Mouse (Mus musculus) midbrain, embryonic 11.5 days (tissue): ENCODE measurements around the gene Car2. TPM values are rescaled to one million over a fixed set of nuclear protein-coding genes. Genes with fewer than 3 reads are reported as not detected.

Experiments used
- ATAC-seq: fragments of 200-750 bp; cut with Nextera tagmentation; 2 replicates; pipeline ENCODE4 v1.8.0; 2017; ENCODE audit warnings: moderate TSS enrichment, moderate library complexity; ENCODE audit not compliant: low FRiP score
- DNase-seq: peaks from one replicate; pipeline ENCODE4 v3.0.0; 2015; ENCODE audit warnings: low spot score; ENCODE audit errors: missing footprints
- H3K27ac ChIP-seq: fragments of 300-500 bp; sonication (generic); 2 replicates; pipeline ENCODE4 v1.5.1; 2014; ENCODE audit warnings: low read depth, low read length
- H3K27me3 ChIP-seq: fragments of 300-500 bp; sonication (generic); 2 replicates; pipeline ENCODE4 v1.6.1; 2014; ENCODE audit warnings: mild to moderate bottlenecking, low read length, moderate library complexity, mixed read lengths; ENCODE audit not compliant: control insufficient read depth, insufficient read depth
- H3K36me3 ChIP-seq: fragments of 300-500 bp; sonication (generic); 2 replicates; pipeline ENCODE4 v1.6.1; 2014; ENCODE audit warnings: mild to moderate bottlenecking, low read length, moderate library complexity, mixed read lengths; ENCODE audit not compliant: control insufficient read depth, insufficient read depth
- H3K4me1 ChIP-seq: fragments of 300-500 bp; sonication (generic); 2 replicates; pipeline ENCODE4 v1.6.1; 2014; ENCODE audit warnings: low read length; ENCODE audit not compliant: control insufficient read depth, insufficient read depth
- H3K4me2 ChIP-seq: fragments of 300-500 bp; sonication (generic); 2 replicates; pipeline ENCODE4 v1.6.1; 2014; ENCODE audit warnings: mild to moderate bottlenecking, moderate library complexity
- H3K4me3 ChIP-seq: fragments of 300-500 bp; sonication (generic); 2 replicates; pipeline ENCODE4 v1.5.1; 2014; ENCODE audit warnings: low read depth, low read length
- H3K9ac ChIP-seq: fragments of 300-500 bp; sonication (generic); 2 replicates; pipeline ENCODE4 v1.6.1; 2014; ENCODE audit warnings: low read length
- H3K9me3 ChIP-seq: fragments of 300-500 bp; sonication (generic); 2 replicates; pipeline ENCODE4 v1.6.1; 2016; ENCODE audit warnings: low read length; ENCODE audit not compliant: control insufficient read depth
- WGBS: fragments of 180-500 bp; shearing (Covaris S2); extraction: QIAGEN DNeasy Blood & Tissue Kit; methylation state at CpG from one replicate; pipeline ENCODE4 v1.1.7; 2014; 5-methylcytosine and 5-hydroxymethylcytosine counted together
- polyA plus RNA-seq: library from polyadenylated mRNA; unstranded; fragments of >200 nt; fragmentation: Nextera tagmentation; extraction: Ambion mirVana; gene quantifications from 2 replicates; pipeline ENCODE4 v1.2.1, GENCODE M21; 2014

The Car2 gene
- polyA plus RNA-seq, 1 experiment from 2014 or later, result 108 TPM

GRCm38 (mm10) chr3:14887134-14887666 is 1.1 kb downstream of the Car2 start:
- 40% methylated on average over 11 of the region's 11 CpGs for WGBS
- Histone ChIP-seq H3K9me3 (no peaks in the 10 kb centered on the region), H3K9ac (no peak overlapping the region; the same call in 1 of the 2 replicates), H3K27ac (no peak overlapping the region), H3K4me2 (peak overlapping the region; percentile 81), H3K36me3 (no peaks in the 10 kb centered on the region), H3K4me1 (no peaks in the 10 kb centered on the region), H3K27me3 (peaks cover 9% of the 10 kb centered on the region; the same call in 1 of the 2 replicates), H3K4me3 (peak overlapping the region; percentile 70)
- DNase-seq, result peak; percentile 87
- ATAC-seq, result no peak

GRCm38 (mm10) chr3:14887686-14888295 is 1.7 kb downstream of the Car2 start:
- no peak for ATAC-seq
- no peak overlapping the region for H3K9ac ChIP-seq
- no peak overlapping the region for H3K27ac ChIP-seq
- H3K36me3 ChIP-seq, result no peaks in the 10 kb centered on the region
- peak; percentile 76 for DNase-seq
- H3K27me3 ChIP-seq, result peaks cover 9% of the 10 kb centered on the region; the same call in 1 of the 2 replicates
- H3K9me3 ChIP-seq, result no peaks in the 10 kb centered on the region
- WGBS, result 79% methylated on average over 10 of the region's 10 CpGs
- no peak overlapping the region for H3K4me2 ChIP-seq
- H3K4me1 ChIP-seq, result no peaks in the 10 kb centered on the region
- H3K4me3 ChIP-seq, result no peak overlapping the region

GRCm38 (mm10) chr3:14888549-14888948 is 2.5 kb downstream of the Car2 start:
- no peaks in the 10 kb centered on the region for H3K9me3 ChIP-seq
- H3K4me2 ChIP-seq, result no peak overlapping the region
- no peak overlapping the region for H3K27ac ChIP-seq
- H3K4me1 ChIP-seq, result no peaks in the 10 kb centered on the region
- H3K4me3 ChIP-seq, result no peak overlapping the region
- DNase-seq (peak; percentile 69), ATAC-seq (no peak)
- H3K9ac ChIP-seq, result no peak overlapping the region
- peaks cover 9% of the 10 kb centered on the region; the same call in 1 of the 2 replicates for H3K27me3 ChIP-seq
- H3K36me3 ChIP-seq, result no peaks in the 10 kb centered on the region
- WGBS, result 67% methylated on average over 2 of the region's 2 CpGs

- H3K9me3 ChIP-seq, result no peaks in the 10 kb centered on the region
- DNase-seq (peak; percentile 64), ATAC-seq (no peak)
- H3K27me3 ChIP-seq, result peaks cover 9% of the 10 kb centered on the region; the same call in 1 of the 2 replicates
- no peak overlapping the region for H3K4me3 ChIP-seq
- no peaks in the 10 kb centered on the region for H3K4me1 ChIP-seq
- no peaks in the 10 kb centered on the region for H3K36me3 ChIP-seq
- H3K4me2 ChIP-seq, result no peak overlapping the region
- 76% methylated on average over 2 of the region's 2 CpGs for WGBS
- H3K27ac ChIP-seq, result no peak overlapping the region
- H3K9ac ChIP-seq, result no peak overlapping the region
These were observed 3.0 kb downstream of the Car2 start for GRCm38 (mm10) chr3:14889085-14889484.

- Histone ChIP-seq H3K4me2 (no peak overlapping the region), H3K27ac (no peak overlapping the region)
- 28% methylated on average over 4 of the region's 4 CpGs for WGBS
These were observed 3.8 kb downstream of the Car2 start for GRCm38 (mm10) chr3:14889716-14890409.

GRCm38 (mm10) chr3:14892991-14893390 is 6.9 kb downstream of the Car2 start:
- DNase-seq (no peak), ATAC-seq (no peak)
- Histone ChIP-seq H3K9me3 (no peaks in the 10 kb centered on the region), H3K4me3 (no peak overlapping the region), H3K27me3 (no peaks in the 10 kb centered on the region), H3K27ac (no peak overlapping the region), H3K4me1 (no peaks in the 10 kb centered on the region), H3K9ac (no peak overlapping the region), H3K4me2 (no peak overlapping the region), H3K36me3 (no peaks in the 10 kb centered on the region)
- WGBS, result 78% methylated on average over 3 of the region's 3 CpGs

More at GRCm38 (mm10) chr3:14889716-14890409, 3.8 kb downstream of the Car2 start:
- H3K4me3 ChIP-seq, result no peak overlapping the region
- DNase-seq, result peak; percentile 84
- H3K9ac ChIP-seq, result no peak overlapping the region
- no peaks in the 10 kb centered on the region for H3K36me3 ChIP-seq
- no peaks in the 10 kb centered on the region for H3K4me1 ChIP-seq
- H3K9me3 ChIP-seq, result no peaks in the 10 kb centered on the region
- no peak for ATAC-seq
- H3K27me3 ChIP-seq, result peaks cover 9% of the 10 kb centered on the region; the same call in 1 of the 2 replicates

- no peak for ATAC-seq
These were observed 7.6 kb downstream of the Car2 start for GRCm38 (mm10) chr3:14893700-14894099.

GRCm38 (mm10) chr3:14895333-14895732 is 9.3 kb downstream of the Car2 start:
- ATAC-seq (no peak), DNase-seq (no peak)
- H3K27ac ChIP-seq, result no peak overlapping the region
- H3K9me3 ChIP-seq, result no peaks in the 10 kb centered on the region
- H3K4me2 ChIP-seq, result no peak overlapping the region
- no peaks in the 10 kb centered on the region for H3K27me3 ChIP-seq
- 93% methylated on average over 3 of the region's 3 CpGs for WGBS
- peaks cover 6% of the 10 kb centered on the region; the same call in 1 of the 2 replicates for H3K4me1 ChIP-seq
- no peak overlapping the region for H3K9ac ChIP-seq
- H3K36me3 ChIP-seq, result no peaks in the 10 kb centered on the region
- H3K4me3 ChIP-seq, result no peak overlapping the region

More at GRCm38 (mm10) chr3:14893700-14894099, 7.6 kb downstream of the Car2 start:
- Histone ChIP-seq H3K4me2 (no peak overlapping the region), H3K4me3 (no peak overlapping the region), H3K4me1 (no peaks in the 10 kb centered on the region), H3K9me3 (no peaks in the 10 kb centered on the region), H3K9ac (no peak overlapping the region), H3K36me3 (no peaks in the 10 kb centered on the region), H3K27ac (no peak overlapping the region), H3K27me3 (no peaks in the 10 kb centered on the region)
- WGBS, result 86% methylated on average over 5 of the region's 5 CpGs
- no peak for DNase-seq

- ATAC-seq (no peak), DNase-seq (peak; percentile 87)
- H3K9me3 ChIP-seq, result no peaks in the 10 kb centered on the region
- H3K27ac ChIP-seq, result no peak overlapping the region
- no peaks in the 10 kb centered on the region for H3K36me3 ChIP-seq
- no peak overlapping the region for H3K9ac ChIP-seq
- peaks cover 6% of the 10 kb centered on the region; the same call in 1 of the 2 replicates for H3K4me1 ChIP-seq
- WGBS, result 52% methylated on average over 6 of the region's 6 CpGs
- no peak overlapping the region for H3K4me3 ChIP-seq
- H3K4me2 ChIP-seq, result no peak overlapping the region
- H3K27me3 ChIP-seq, result no peaks in the 10 kb centered on the region
These were observed 11.7 kb downstream of the Car2 start for GRCm38 (mm10) chr3:14897770-14898169.
